Mouse (Mus musculus) kidney, adult 2 months (tissue): Measurements from ENCODE around the gene Ccdc124. TPM values are rescaled to one million over a fixed set of nuclear protein-coding genes. Genes with fewer than 3 reads are reported as not detected.
A peak's percentile ranks its signal among the peaks of the same experiment; 100 is the strongest.

Experiments used
- DNase-seq: peaks from one replicate; pipeline ENCODE4 v3.0.0; 2021
- H3K27ac ChIP-seq: fragments of 200-500 bp; 2 replicates; pipeline ENCODE4 v1.5.1; 2012; ENCODE audit warnings: low read depth, low read length, control low read depth, inconsistent platforms; ENCODE audit not compliant: insufficient read depth
- H3K27me3 ChIP-seq: fragments of 200-500 bp; replicated peaks from 2 replicates; pipeline ENCODE4 v1.6.1; 2012; ENCODE audit warnings: mild to moderate bottlenecking, moderate library complexity, low read length, inconsistent platforms; ENCODE audit not compliant: control insufficient read depth, insufficient read depth
- H3K36me3 ChIP-seq: fragments of 200-500 bp; 2 replicates; pipeline ENCODE4 v1.6.1; 2012; ENCODE audit warnings: mild to moderate bottlenecking, moderate library complexity, low read length, inconsistent platforms; ENCODE audit not compliant: control insufficient read depth, insufficient read depth
- H3K4me1 ChIP-seq: fragments of 200-500 bp; 2 replicates; pipeline ENCODE4 v1.6.1; 2011; ENCODE audit warnings: low read length; ENCODE audit not compliant: control insufficient read depth, insufficient read depth
- H3K4me3 ChIP-seq: fragments of 200-500 bp; 2 replicates; pipeline ENCODE4 v1.5.1; 2011; ENCODE audit warnings: mild to moderate bottlenecking, low read depth, low read length, control low read depth; ENCODE audit not compliant: insufficient read depth
- CTCF ChIP-seq: fragments of 200-500 bp; conservative IDR thresholded peaks from 2 replicates; pipeline ENCODE4 v1.5.1; 2011; ENCODE audit warnings: low read depth, mild to moderate bottlenecking, control low read depth, low read length, moderate library complexity, mixed read lengths; ENCODE audit not compliant: insufficient read depth, insufficient read length
- POLR2A ChIP-seq: fragments of 200-500 bp; IDR thresholded peaks from one replicate; pipeline ENCODE4 v1.6.1; 2011; ENCODE audit warnings: low read depth, low read length, control low read depth
- WGBS: fragments of 180-500 bp; shearing (Covaris S2); methylation state at CpG from one replicate; pipeline ENCODE4 v1.1.7; 2018; 5-methylcytosine and 5-hydroxymethylcytosine counted together
- polyA plus RNA-seq: library from polyadenylated mRNA; depleted of rRNA; stranded (reverse); fragments of >200 nt; gene quantifications from 2 replicates; pipeline ENCODE4 v1.2.3, GENCODE M21; 2012

Ccdc124 gene
- polyA plus RNA-seq, 1 experiment, result 48.9 TPM

DNA sequence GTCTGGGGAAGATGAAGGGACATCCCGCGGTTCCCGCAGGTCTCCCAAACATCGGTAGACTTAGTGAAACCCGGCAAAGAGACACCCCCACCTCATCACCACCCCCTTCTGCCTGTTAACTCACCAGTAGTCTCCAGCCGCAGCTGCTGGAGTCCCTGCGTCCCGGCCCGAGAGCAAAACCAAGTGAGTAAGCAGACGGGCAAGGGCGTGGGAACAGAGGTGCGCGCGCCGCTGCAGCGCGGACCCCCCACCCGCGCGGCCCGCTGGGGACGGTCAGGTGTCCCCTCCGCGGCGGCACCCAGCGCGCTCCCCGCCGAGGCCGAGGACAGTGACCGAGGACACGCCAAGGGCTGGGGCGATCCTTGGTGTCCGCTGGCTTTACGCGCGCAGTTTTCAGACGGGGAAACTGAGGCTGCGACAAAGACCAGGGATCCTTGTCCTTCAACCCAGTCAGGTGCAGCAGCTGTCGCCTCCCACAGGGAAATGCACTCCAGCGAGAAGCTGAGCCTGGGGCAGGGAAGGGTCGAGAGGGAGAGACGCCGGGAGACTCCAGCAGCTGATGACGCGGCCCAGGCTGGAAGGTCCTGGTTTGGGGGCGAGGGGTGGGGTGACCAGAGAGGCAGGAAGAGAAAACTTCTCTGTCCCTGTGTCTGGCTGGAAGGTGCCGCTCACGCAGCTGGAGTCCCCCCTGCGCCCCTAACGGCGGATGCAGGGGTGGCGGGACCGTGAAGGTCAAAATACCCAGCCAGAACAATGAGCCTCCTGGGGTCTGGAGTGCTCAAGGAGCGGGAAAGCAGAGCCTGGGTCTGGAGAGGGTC is 10.7 kb downstream of the Ccdc124 start, which contains the start of gene Kcnn1:
Kcnn1 (minus strand) TSS at position 435 of the 818 bp plus-strand sequence.
- H3K27ac ChIP-seq, result no peak within 1 kb of the TSS
- peaks cover 7% of the 10 kb centered on the region for H3K4me1 ChIP-seq
- DNase-seq, result no peak
- no peaks in the 10 kb centered on the region for H3K36me3 ChIP-seq
- H3K4me3 ChIP-seq, result peak within 1 kb of the TSS; percentile 42
- peaks cover 3% of the 10 kb centered on the region; the same call in 1 of the 2 replicates for H3K27me3 ChIP-seq
- 2% methylated on average over 55 of the region's 55 CpGs for WGBS
- TF ChIP-seq POLR2A, result no peak
- no peak for TF ChIP-seq CTCF

- peaks cover under 1% of the 10 kb centered on the region; the same call in 1 of the 2 replicates for H3K27me3 ChIP-seq
- H3K4me1 ChIP-seq, result no peaks in the 10 kb centered on the region; the same call in 1 of the 2 replicates
- no peak for DNase-seq
- no peak for TF ChIP-seq POLR2A
- no peak for TF ChIP-seq CTCF
- H3K27ac ChIP-seq, result no peak overlapping the region
- no peaks in the 10 kb centered on the region for H3K36me3 ChIP-seq
- no peak overlapping the region for H3K4me3 ChIP-seq
- 54% methylated on average over 4 of the region's 4 CpGs for WGBS
These were observed 16.2 kb downstream of the Ccdc124 start for GRCm38 (mm10) chr8:70857516-70857915.

DNA sequence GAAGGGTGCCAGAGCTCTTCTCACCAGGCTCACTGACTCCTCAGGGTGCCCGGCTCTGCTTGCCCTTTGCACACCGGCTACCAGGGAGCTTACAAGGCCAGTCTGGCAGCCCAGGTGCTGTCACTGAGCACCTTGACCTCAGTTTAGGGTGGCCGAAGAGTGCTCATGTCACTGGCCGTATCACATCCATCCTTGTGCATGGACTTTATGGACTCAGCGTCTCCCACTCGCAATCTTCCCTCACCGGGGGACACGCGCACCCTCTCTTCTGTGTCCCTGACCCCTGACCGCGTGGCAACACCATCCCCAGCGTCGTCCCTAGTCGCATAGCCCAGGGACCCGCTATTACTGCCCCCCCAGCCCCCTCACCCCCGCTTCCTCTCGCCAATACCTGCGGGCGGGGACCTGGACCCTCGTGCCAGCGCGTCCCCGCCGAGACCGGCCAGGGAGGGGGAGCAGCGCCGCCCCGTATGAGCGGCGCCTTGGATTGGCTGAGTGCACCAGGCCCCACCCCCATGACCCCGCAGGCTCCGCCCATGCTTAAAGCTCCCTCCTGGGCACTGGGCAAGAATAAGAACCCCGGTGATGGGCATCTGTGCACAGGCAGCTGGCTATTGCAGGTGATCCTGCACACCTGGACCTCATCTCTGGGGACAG is 17.1 kb downstream of the Ccdc124 start:
- WGBS, result 8% methylated on average over 33 of the region's 33 CpGs
- Histone ChIP-seq H3K36me3 (no peaks in the 10 kb centered on the region), H3K27ac (no peak overlapping the region), H3K27me3 (no peaks in the 10 kb centered on the region), H3K4me1 (no peaks in the 10 kb centered on the region; the same call in 1 of the 2 replicates), H3K4me3 (peak overlapping the region; percentile 49)
- peak; percentile 84 for DNase-seq
- TF ChIP-seq POLR2A, result no peak
- TF ChIP-seq CTCF, result no peak

DNA sequence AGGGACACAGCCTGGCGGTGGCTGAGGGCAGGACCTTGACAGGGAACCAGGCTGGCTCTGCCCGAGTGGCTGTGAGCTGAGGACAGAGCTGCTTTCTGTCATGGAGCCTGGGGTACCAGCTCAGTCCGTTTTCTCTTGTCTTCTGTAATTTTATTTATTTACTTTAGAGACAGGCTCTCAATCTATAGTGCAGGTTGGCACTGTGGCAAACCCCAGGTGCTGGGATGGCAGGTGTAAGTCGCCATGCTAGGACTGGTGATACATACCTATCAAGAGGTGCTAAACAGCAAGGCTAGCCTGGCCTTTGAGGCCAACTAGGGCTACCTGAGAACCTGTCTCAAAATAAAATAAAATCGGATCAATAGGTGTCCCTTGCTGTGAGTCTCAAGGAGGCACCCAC is 17.7 kb downstream of the Ccdc124 start:
- H3K27me3 ChIP-seq, result no peaks in the 10 kb centered on the region
- no peak for DNase-seq
- H3K27ac ChIP-seq, result no peak overlapping the region
- TF ChIP-seq POLR2A (no peak), CTCF (no peak)
- H3K4me3 ChIP-seq, result no peak overlapping the region
- H3K4me1 ChIP-seq, result no peaks in the 10 kb centered on the region; the same call in 1 of the 2 replicates
- WGBS, result 77% methylated on average over 5 of the region's 5 CpGs
- no peaks in the 10 kb centered on the region for H3K36me3 ChIP-seq

DNA sequence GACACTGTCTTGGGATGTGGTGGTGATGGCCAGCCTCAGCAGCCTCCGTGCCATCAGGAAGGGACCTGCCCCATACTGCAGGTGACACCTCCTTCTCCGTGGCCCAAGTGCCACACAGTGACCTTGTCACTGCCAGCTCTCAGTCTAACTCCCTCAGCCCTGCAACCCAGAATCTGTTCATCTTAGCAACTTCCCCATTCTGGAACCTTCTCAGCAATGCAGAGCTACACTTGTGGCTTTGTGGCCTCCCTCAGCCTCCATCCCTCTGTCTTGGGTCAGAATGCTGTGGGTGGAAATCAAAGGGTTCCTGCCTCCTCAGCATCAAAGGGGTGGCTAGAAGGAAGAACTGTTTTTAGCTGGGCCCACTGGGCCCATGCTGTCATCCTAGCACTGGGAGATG is 19.9 kb downstream of the Ccdc124 start:
- H3K4me3 ChIP-seq, result no peak overlapping the region
- WGBS, result 80% methylated on average over 2 of the region's 2 CpGs
- DNase-seq, result no peak
- no peak overlapping the region for H3K27ac ChIP-seq
- TF ChIP-seq CTCF (no peak), POLR2A (no peak)
- H3K27me3 ChIP-seq, result no peaks in the 10 kb centered on the region
- no peaks in the 10 kb centered on the region for H3K36me3 ChIP-seq
- H3K4me1 ChIP-seq, result no peaks in the 10 kb centered on the region; the same call in 1 of the 2 replicates

DNA sequence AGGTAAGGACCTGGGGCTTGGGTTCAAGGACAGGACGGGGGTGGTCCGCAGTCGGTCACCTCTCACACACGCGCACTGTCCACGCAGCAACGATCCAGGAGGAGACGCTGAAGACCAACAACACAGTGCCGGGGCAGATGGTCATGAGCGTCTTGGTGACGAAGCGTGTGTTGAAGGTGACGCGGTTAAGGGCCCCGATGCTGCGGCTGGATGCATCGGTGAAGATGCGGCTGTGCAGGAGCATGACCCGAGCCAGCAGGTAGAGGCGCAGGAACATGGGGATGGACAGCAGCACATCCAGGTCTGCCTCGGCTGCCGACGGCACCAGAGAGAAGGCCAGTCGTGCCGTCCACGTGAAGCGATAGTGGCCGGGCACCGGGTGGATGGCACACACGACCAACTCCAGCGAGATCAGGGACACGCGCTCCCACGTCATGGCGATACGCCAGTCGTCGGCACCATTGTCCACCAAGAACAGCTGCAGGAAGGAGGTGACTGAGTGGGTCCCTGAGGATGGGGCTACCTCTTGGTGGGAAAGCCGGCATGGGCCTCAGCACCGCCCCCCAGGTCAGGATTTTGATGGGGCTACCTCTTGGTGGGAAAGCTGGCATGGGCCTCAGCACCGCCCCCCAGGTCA is 21.0 kb downstream of the Ccdc124 start:
- 89% methylated on average over 41 of the region's 41 CpGs for WGBS
- no peaks in the 10 kb centered on the region for H3K36me3 ChIP-seq
- no peak for TF ChIP-seq POLR2A
- TF ChIP-seq CTCF, result no peak
- H3K27ac ChIP-seq, result no peak overlapping the region
- H3K4me1 ChIP-seq, result no peaks in the 10 kb centered on the region; the same call in 1 of the 2 replicates
- no peak overlapping the region for H3K4me3 ChIP-seq
- no peak for DNase-seq
- H3K27me3 ChIP-seq, result no peaks in the 10 kb centered on the region

GRCm38 (mm10) chr8:70851837-70852236 is 21.9 kb downstream of the Ccdc124 start:
- H3K4me3 ChIP-seq, result no peak overlapping the region
- H3K27ac ChIP-seq, result no peak overlapping the region
- DNase-seq, result no peak
- H3K27me3 ChIP-seq, result no peaks in the 10 kb centered on the region
- TF ChIP-seq POLR2A (no peak), CTCF (no peak)
- H3K4me1 ChIP-seq, result no peaks in the 10 kb centered on the region
- H3K36me3 ChIP-seq, result no peaks in the 10 kb centered on the region
- WGBS, result 72% methylated on average over 6 of the region's 6 CpGs
